Mouse (Mus musculus) hindbrain, embryonic 13.5 days (tissue): ENCODE results near the gene Slc10a7. TPM values are rescaled to one million over a fixed set of nuclear protein-coding genes. Genes with fewer than 3 reads are reported as not detected.
"Not testable (repeated sequence)": the region's sequence is repeated elsewhere in the genome, so short reads cannot be mapped to it uniquely, and the experiment has no call there.

Experiments used
- ATAC-seq: fragments of 200-750 bp; cut with Nextera tagmentation; 2 replicates; pipeline ENCODE4 v1.8.0; 2017; ENCODE audit warnings: moderate TSS enrichment; ENCODE audit not compliant: low FRiP score
- H3K27ac ChIP-seq: fragments of 300-500 bp; sonication (generic); 2 replicates; pipeline ENCODE4 v1.5.1; 2015; ENCODE audit warnings: inconsistent platforms, mild to moderate bottlenecking, moderate library complexity
- H3K27me3 ChIP-seq: fragments of 300-500 bp; sonication (generic); 2 replicates; pipeline ENCODE4 v1.6.1; 2015; ENCODE audit warnings: mild to moderate bottlenecking, inconsistent platforms
- H3K36me3 ChIP-seq: fragments of 300-500 bp; sonication (generic); 2 replicates; pipeline ENCODE4 v1.6.1; 2015; ENCODE audit warnings: mild to moderate bottlenecking, inconsistent platforms
- H3K4me1 ChIP-seq: fragments of 300-500 bp; sonication (generic); replicated peaks from 2 replicates; pipeline ENCODE4 v1.6.1; 2015; ENCODE audit warnings: inconsistent platforms
- H3K4me2 ChIP-seq: fragments of 300-500 bp; sonication (generic); 2 replicates; pipeline ENCODE4 v1.6.1; 2015; ENCODE audit warnings: inconsistent platforms, mild to moderate bottlenecking, moderate library complexity
- H3K4me3 ChIP-seq: fragments of 300-500 bp; sonication (generic); 2 replicates; pipeline ENCODE4 v1.5.1; 2015; ENCODE audit warnings: mild to moderate bottlenecking, inconsistent platforms
- H3K9ac ChIP-seq: fragments of 300-500 bp; sonication (generic); 2 replicates; pipeline ENCODE4 v1.6.1; 2015; ENCODE audit warnings: mild to moderate bottlenecking, inconsistent platforms
- H3K9me3 ChIP-seq: fragments of 300-500 bp; sonication (generic); 2 replicates; pipeline ENCODE4 v1.6.1; 2016; ENCODE audit warnings: inconsistent platforms
- WGBS: fragments of 180-500 bp; shearing (Covaris S2); methylation state at CpG from one replicate; pipeline ENCODE4 v1.1.7; 2015; 5-methylcytosine and 5-hydroxymethylcytosine counted together
- polyA plus RNA-seq: library from polyadenylated mRNA; unstranded; fragments of >200 nt; fragmentation: Nextera tagmentation; extraction: Ambion mirVana; gene quantifications from 2 replicates; pipeline ENCODE4 v1.2.1, GENCODE M21; 2015

Gene Slc10a7
- polyA plus RNA-seq: 10.6 and 10.7 TPM in 2 replicates

- peak within 1 kb of the TSS; percentile 94 for H3K4me3 ChIP-seq
- H3K4me1 ChIP-seq: peaks cover 21% of the 10 kb centered on the region
- peak; percentile 96 for ATAC-seq
- WGBS: under 1% methylated on average over 51 of the region's 51 CpGs
- H3K27me3 ChIP-seq: no peaks in the 10 kb centered on the region
- H3K4me2 ChIP-seq: peak within 1 kb of the TSS; percentile 79
- H3K9ac ChIP-seq: peak within 1 kb of the TSS; percentile 97
- peaks cover 10% of the 10 kb centered on the region for H3K36me3 ChIP-seq
- H3K9me3 ChIP-seq: no peaks in the 10 kb centered on the region
- peak within 1 kb of the TSS; percentile 99 for H3K27ac ChIP-seq
Observed at GRCm38 (mm10) chr8:78509273-78510031, at the start of gene Slc10a7. Gene Slc10a7 (plus strand): TSS chr8:78509346.

GRCm38 (mm10) chr8:78463941-78464340 is 45.2 kb upstream of the Slc10a7 start:
- no peaks in the 10 kb centered on the region for H3K27me3 ChIP-seq
- no peak overlapping the region for H3K4me3 ChIP-seq
- no peaks in the 10 kb centered on the region for H3K36me3 ChIP-seq
- H3K4me2 ChIP-seq: no peak overlapping the region
- H3K9me3 ChIP-seq: no peaks in the 10 kb centered on the region
- no peak for ATAC-seq
- WGBS: 81% methylated on average over 2 of the region's 2 CpGs
- no peak overlapping the region for H3K9ac ChIP-seq
- H3K4me1 ChIP-seq: no peaks in the 10 kb centered on the region
- no peak overlapping the region for H3K27ac ChIP-seq

- no peak for ATAC-seq
- H3K27ac ChIP-seq: no peak overlapping the region
- no peak overlapping the region for H3K4me2 ChIP-seq
- WGBS: 82% methylated on average over 2 of the region's 2 CpGs
- no peaks in the 10 kb centered on the region for H3K27me3 ChIP-seq
- no peaks in the 10 kb centered on the region for H3K36me3 ChIP-seq
- H3K9me3 ChIP-seq: no peaks in the 10 kb centered on the region
- H3K9ac ChIP-seq: no peak overlapping the region
- H3K4me3 ChIP-seq: no peak overlapping the region
- H3K4me1 ChIP-seq: no peaks in the 10 kb centered on the region
Observed at GRCm38 (mm10) chr8:78467889-78468288, 41.3 kb upstream of the Slc10a7 start.

GRCm38 (mm10) chr8:78477051-78477829 is 31.9 kb upstream of the Slc10a7 start:
- WGBS: 55% methylated on average over 6 of the region's 6 CpGs

GRCm38 (mm10) chr8:78489733-78490132 is 19.4 kb upstream of the Slc10a7 start:
- no peaks in the 10 kb centered on the region for H3K4me1 ChIP-seq
- no peaks in the 10 kb centered on the region for H3K36me3 ChIP-seq
- WGBS: 83% methylated on average over 3 of the region's 3 CpGs
- no peak overlapping the region for H3K4me2 ChIP-seq
- no peak overlapping the region for H3K4me3 ChIP-seq
- H3K9me3 ChIP-seq: no peaks in the 10 kb centered on the region
- no peak overlapping the region for H3K9ac ChIP-seq
- ATAC-seq: no peak
- no peaks in the 10 kb centered on the region for H3K27me3 ChIP-seq
- no peak overlapping the region for H3K27ac ChIP-seq

More at GRCm38 (mm10) chr8:78477051-78477829, 31.9 kb upstream of the Slc10a7 start:
- Histone ChIP-seq H3K27ac (no peak overlapping the region), H3K4me1 (no peaks in the 10 kb centered on the region), H3K4me2 (no peak overlapping the region), H3K9me3 (no peaks in the 10 kb centered on the region), H3K4me3 (no peak overlapping the region), H3K9ac (no peak overlapping the region), H3K36me3 (no peaks in the 10 kb centered on the region), H3K27me3 (no peaks in the 10 kb centered on the region)
- ATAC-seq: no peak

- no peak overlapping the region for H3K4me2 ChIP-seq
- H3K9me3 ChIP-seq: no peaks in the 10 kb centered on the region
- no peaks in the 10 kb centered on the region for H3K27me3 ChIP-seq
- H3K27ac ChIP-seq: no peak overlapping the region
- H3K4me3 ChIP-seq: no peak overlapping the region
- no peaks in the 10 kb centered on the region for H3K4me1 ChIP-seq
- no peak overlapping the region for H3K9ac ChIP-seq
- WGBS: 34% methylated on average over 2 of the region's 2 CpGs
- H3K36me3 ChIP-seq: no peaks in the 10 kb centered on the region
- ATAC-seq: no peak
Observed at GRCm38 (mm10) chr8:78493031-78493430, 16.1 kb upstream of the Slc10a7 start.

GRCm38 (mm10) chr8:78496273-78496672 is 12.9 kb upstream of the Slc10a7 start:
- H3K36me3 ChIP-seq, H3K4me2 ChIP-seq, H3K27ac ChIP-seq, H3K4me3 ChIP-seq, H3K27me3 ChIP-seq, H3K9me3 ChIP-seq, ATAC-seq, H3K4me1 ChIP-seq, H3K9ac ChIP-seq: not testable (repeated sequence)
- WGBS: 96% methylated on average over 3 of the region's 3 CpGs

- 74% methylated on average over 2 of the region's 2 CpGs for WGBS
Observed at GRCm38 (mm10) chr8:78502706-78503105, 6.4 kb upstream of the Slc10a7 start.

GRCm38 (mm10) chr8:78507979-78508718 is 997 bp upstream of the Slc10a7 start:
- Histone ChIP-seq H3K4me3 (peak overlapping the region; percentile 94), H3K9me3 (no peaks in the 10 kb centered on the region), H3K36me3 (peaks cover 23% of the 10 kb centered on the region), H3K4me1 (peaks cover 21% of the 10 kb centered on the region), H3K4me2 (peak overlapping the region; percentile 79), H3K27me3 (no peaks in the 10 kb centered on the region), H3K27ac (peak overlapping the region; percentile 99), H3K9ac (peak overlapping the region; percentile 97)
- peak; percentile 60 for ATAC-seq
- under 1% methylated on average over 38 of the region's 38 CpGs for WGBS

More at GRCm38 (mm10) chr8:78502706-78503105, 6.4 kb upstream of the Slc10a7 start:
- Histone ChIP-seq H3K9me3 (no peaks in the 10 kb centered on the region), H3K27me3 (no peaks in the 10 kb centered on the region), H3K9ac (no peak overlapping the region), H3K4me1 (peaks cover 6% of the 10 kb centered on the region), H3K36me3 (peaks cover 24% of the 10 kb centered on the region), H3K4me2 (no peak overlapping the region), H3K27ac (no peak overlapping the region), H3K4me3 (no peak overlapping the region)
- ATAC-seq: no peak

- WGBS: under 1% methylated on average over 67 of the region's 70 CpGs
- Histone ChIP-seq H3K4me3 (peak within 1 kb of the TSS; percentile 94), H3K9ac (peak within 1 kb of the TSS; percentile 97), H3K4me2 (peak within 1 kb of the TSS; percentile 79), H3K36me3 (peaks cover 16% of the 10 kb centered on the region), H3K9me3 (no peaks in the 10 kb centered on the region), H3K27me3 (no peaks in the 10 kb centered on the region), H3K27ac (peak within 1 kb of the TSS; percentile 99), H3K4me1 (peaks cover 21% of the 10 kb centered on the region)
- peak; percentile 95 for ATAC-seq
Observed at GRCm38 (mm10) chr8:78508719-78509272, 350 bp upstream of the Slc10a7 start, which contains the start of gene Rbmxl1. Gene Rbmxl1 (minus strand): TSS chr8:78508898.

GRCm38 (mm10) chr8:78510094-78510493 is 948 bp downstream of the Slc10a7 start:
- Histone ChIP-seq H3K9me3 (no peaks in the 10 kb centered on the region), H3K4me3 (peak overlapping the region; percentile 94), H3K36me3 (peaks cover 3% of the 10 kb centered on the region; the same call in 1 of the 2 replicates), H3K27me3 (no peaks in the 10 kb centered on the region), H3K4me1 (peaks cover 21% of the 10 kb centered on the region), H3K27ac (peak overlapping the region; percentile 99; the same call in 1 of the 2 replicates), H3K9ac (peak overlapping the region; percentile 97), H3K4me2 (peak overlapping the region; percentile 79)
- no peak for ATAC-seq
- WGBS: under 1% methylated on average over 11 of the region's 11 CpGs
